Mouse (Mus musculus) heart, embryonic 14.5 days (tissue): ENCODE data around the gene Swt1. TPM values are rescaled to one million over a fixed set of nuclear protein-coding genes. Genes with fewer than 3 reads are reported as not detected.

Source experiments
- ATAC-seq: fragments of 200-750 bp; cut with Nextera tagmentation; 2 replicates; pipeline ENCODE4 v1.8.0; 2017; ENCODE audit warnings: low read depth, moderate TSS enrichment; ENCODE audit not compliant: insufficient number of reproducible peaks, insufficient read depth, low FRiP score
- H3K27ac ChIP-seq, 2 experiments: fragments of 200-500 bp in 1 of 2; fragments of 300-500 bp in 1 of 2; sonication (generic) in 1 of 2; replicated peaks in 1 of 2; 2 replicates each; pipeline ENCODE4 v1.5.1; 2012 to 2014; ENCODE audit warnings: low read depth in 2 of 2, low read length in 2 of 2, control low read depth in 1 of 2, mild to moderate bottlenecking in 1 of 2, mixed read lengths in 1 of 2; ENCODE audit not compliant: control insufficient read depth in 1 of 2, insufficient read depth in 1 of 2
- H3K27me3 ChIP-seq: fragments of 300-500 bp; sonication (generic); 2 replicates; pipeline ENCODE4 v1.6.1; 2014; ENCODE audit warnings: mild to moderate bottlenecking, low read length, control low read depth; ENCODE audit not compliant: control insufficient read depth, insufficient read depth
- H3K36me3 ChIP-seq: fragments of 300-500 bp; sonication (generic); 2 replicates; pipeline ENCODE4 v1.6.1; 2014; ENCODE audit warnings: mild to moderate bottlenecking, control low read depth, low read length, mixed read lengths; ENCODE audit not compliant: control insufficient read depth, insufficient read depth
- H3K4me1 ChIP-seq, 2 experiments: fragments of 200-500 bp in 1 of 2; fragments of 300-500 bp in 1 of 2; sonication (generic) in 1 of 2; 2 replicates each; pipeline ENCODE4 v1.6.1; 2012 to 2014; ENCODE audit warnings: low read length in 2 of 2, control low read depth in 1 of 2, mixed read lengths in 1 of 2; ENCODE audit not compliant: control insufficient read depth in 2 of 2, insufficient read depth in 2 of 2
- H3K4me2 ChIP-seq: fragments of 300-500 bp; sonication (generic); 2 replicates; pipeline ENCODE4 v1.6.1; 2014; ENCODE audit warnings: mild to moderate bottlenecking, low read length
- H3K4me3 ChIP-seq, 2 experiments: fragments of 200-500 bp in 1 of 2; fragments of 300-500 bp in 1 of 2; sonication (generic) in 1 of 2; 2 replicates each; pipeline ENCODE4 v1.5.1; 2012 to 2014; ENCODE audit warnings: low read length in 2 of 2, mild to moderate bottlenecking in 2 of 2, control low read depth in 1 of 2, low read depth in 1 of 2, moderate library complexity in 1 of 2; ENCODE audit not compliant: control insufficient read depth in 1 of 2, insufficient read depth in 1 of 2
- H3K9ac ChIP-seq: fragments of 300-500 bp; sonication (generic); 2 replicates; pipeline ENCODE4 v1.6.1; 2014; ENCODE audit warnings: mild to moderate bottlenecking, low read length
- H3K9me3 ChIP-seq: fragments of 300-500 bp; sonication (generic); 2 replicates; pipeline ENCODE4 v1.6.1; 2016; ENCODE audit warnings: low read length, control low read depth; ENCODE audit not compliant: control insufficient read depth
- WGBS: fragments of 180-500 bp; shearing (Covaris S2); extraction: QIAGEN DNeasy Blood & Tissue Kit; methylation state at CpG from one replicate; pipeline ENCODE4 v1.1.7; 2014; 5-methylcytosine and 5-hydroxymethylcytosine counted together
- microRNA-seq: library from miRNA; unstranded; fragments of <30 nt; microRNA quantifications from one replicate; pipeline ENCODE4, GENCODE M21; 2016
- polyA plus RNA-seq: library from polyadenylated mRNA; unstranded; fragments of >200 nt; fragmentation: Nextera tagmentation; extraction: Ambion mirVana; gene quantifications from 2 replicates; pipeline ENCODE4 v1.2.1, GENCODE M21; 2014

Gene Swt1
- polyA plus RNA-seq, 1 experiment from 2014 or later = 19.9 TPM

DNA sequence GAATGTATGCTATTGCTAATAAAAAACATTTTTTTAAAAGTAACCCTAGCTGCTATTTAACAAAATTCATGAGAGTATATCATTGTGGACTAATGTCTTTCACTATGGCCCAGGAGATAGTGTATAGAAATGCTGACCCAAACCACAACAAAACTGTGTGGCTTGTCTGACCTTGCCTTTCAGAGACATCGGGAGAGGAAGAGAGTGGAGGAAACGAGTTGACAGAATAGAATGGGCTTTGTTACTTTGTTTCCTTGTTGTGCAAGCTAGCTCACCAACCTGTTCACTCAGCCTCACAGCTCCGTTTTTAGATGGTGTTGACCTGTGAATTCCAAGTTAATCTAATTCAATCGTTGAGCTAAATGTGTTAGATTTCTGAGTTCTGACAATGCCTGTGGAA is 107.8 kb downstream of the Swt1 start:
- Histone ChIP-seq H3K4me1 (no peaks in the 10 kb centered on the region), H3K4me3 (no peak overlapping the region), H3K9ac (no peak overlapping the region), H3K27me3 (no peaks in the 10 kb centered on the region), H3K36me3 (no peaks in the 10 kb centered on the region), H3K4me2 (no peak overlapping the region), H3K9me3 (no peaks in the 10 kb centered on the region), H3K27ac (no peak overlapping the region)
- ATAC-seq = no peak
- WGBS = 35% methylated on average over 4 of the region's 4 CpGs

DNA sequence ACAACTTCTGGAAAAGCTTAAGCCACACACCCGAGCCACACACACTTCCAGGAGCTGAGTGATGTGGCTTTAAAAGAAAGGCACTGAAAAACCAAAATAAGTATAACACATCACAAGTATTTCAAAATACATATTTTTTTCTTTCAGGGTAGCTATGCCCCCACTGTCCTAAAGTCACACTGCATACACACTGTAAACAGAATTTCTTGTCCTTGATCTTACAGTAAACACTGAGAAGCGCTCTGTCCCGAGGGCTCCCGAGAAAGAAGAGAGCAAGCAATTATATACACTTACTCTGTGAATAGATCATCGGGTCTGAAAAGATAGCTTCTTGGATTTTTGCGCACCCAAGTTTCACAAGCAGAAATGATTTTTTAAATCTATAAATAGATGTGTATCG is 109.0 kb downstream of the Swt1 start:
- Histone ChIP-seq H3K4me2 (no peak overlapping the region), H3K9ac (no peak overlapping the region), H3K27me3 (no peaks in the 10 kb centered on the region), H3K4me3 (no peak overlapping the region), H3K9me3 (no peaks in the 10 kb centered on the region), H3K4me1 (no peaks in the 10 kb centered on the region), H3K27ac (no peak overlapping the region), H3K36me3 (no peaks in the 10 kb centered on the region)
- no peak for ATAC-seq
- 87% methylated on average over 7 of the region's 7 CpGs for WGBS

Small RNAs within 50 kb of the gene (microRNA-seq; reads per million reads assigned to microRNA genes)
- gene Mir7682 = 1.7 reads per million

Other genes starting within 250 kb of the Swt1 start
- 0.34 TPM in 1 of 2 replicates, not detected in the other for gene Gm47985, start 245.9 kb downstream of the Swt1 start, polyA plus RNA-seq
- gene Gm8947, start 236.1 kb downstream of the Swt1 start, polyA plus RNA-seq = not detected in 2 replicates
- gene Gm47995, start 230.0 kb downstream of the Swt1 start, polyA plus RNA-seq = not detected in 2 replicates
- gene 3110040M04Rik, start 224.3 kb downstream of the Swt1 start, polyA plus RNA-seq = not detected in 2 replicates
- not detected in 2 replicates for gene Gm47996, start 218.3 kb downstream of the Swt1 start, polyA plus RNA-seq
- gene Ivns1abp, start 84.0 kb downstream of the Swt1 start, polyA plus RNA-seq = 305 and 318 TPM in 2 replicates
- 39.6 and 43.2 TPM in 2 replicates for gene Trmt1l, start 87 bp upstream of the Swt1 start, polyA plus RNA-seq
- 69.2 and 73.7 TPM in 2 replicates for gene Rnf2, start 72.5 kb upstream of the Swt1 start, polyA plus RNA-seq
- 4.4 and 5.8 TPM in 2 replicates for gene Fam129a, start 142.7 kb upstream of the Swt1 start, polyA plus RNA-seq